Mouse (Mus musculus) T-cell, adult 2 months (primary cell): ENCODE data around the gene Anapc2.
"Not testable (repeated sequence)": the region's sequence is repeated elsewhere in the genome, so short reads cannot be mapped to it uniquely, and the experiment has no call there.

Experiments
- DNase-seq: peaks from one replicate; pipeline ENCODE4 v3.0.0; 2022; ENCODE audit warnings: low spot score

The Anapc2 gene

DNA sequence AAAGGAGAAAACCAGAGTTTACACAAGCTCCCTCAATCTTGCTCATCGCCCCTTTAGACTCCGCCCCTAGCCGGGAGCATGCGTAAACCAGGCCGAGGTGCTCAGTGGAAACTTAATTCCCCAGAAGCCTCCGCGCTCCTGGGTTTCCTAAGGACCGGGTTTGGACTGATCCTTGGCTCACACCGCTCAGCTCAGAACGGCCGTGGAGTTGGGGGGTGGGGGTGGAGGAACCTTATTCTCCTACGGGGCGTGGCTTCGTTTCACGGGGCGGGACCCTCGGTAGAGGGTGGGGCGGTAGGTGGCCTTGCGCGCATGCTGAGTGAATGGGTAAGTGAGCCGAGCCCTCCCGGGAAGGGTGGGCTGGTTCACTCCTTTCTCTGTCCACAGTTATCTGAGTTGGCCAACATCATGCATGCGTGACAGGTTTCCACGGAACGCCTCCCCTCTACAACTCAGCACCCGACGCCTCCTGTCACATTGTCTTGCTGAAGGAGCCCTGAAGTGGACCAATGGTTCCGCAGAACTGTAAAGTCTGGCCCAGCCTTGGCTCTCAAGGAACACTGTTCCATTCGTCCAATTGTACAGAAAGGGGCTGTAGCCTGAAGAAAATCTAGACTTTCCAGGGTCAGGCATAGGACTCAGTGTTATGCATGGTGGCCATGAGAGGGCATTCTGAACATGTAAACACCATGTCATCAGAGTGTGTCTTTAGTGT lies 31.4 kb upstream of the Anapc2 start:
- DNase-seq, result peak; percentile 52

DNA sequence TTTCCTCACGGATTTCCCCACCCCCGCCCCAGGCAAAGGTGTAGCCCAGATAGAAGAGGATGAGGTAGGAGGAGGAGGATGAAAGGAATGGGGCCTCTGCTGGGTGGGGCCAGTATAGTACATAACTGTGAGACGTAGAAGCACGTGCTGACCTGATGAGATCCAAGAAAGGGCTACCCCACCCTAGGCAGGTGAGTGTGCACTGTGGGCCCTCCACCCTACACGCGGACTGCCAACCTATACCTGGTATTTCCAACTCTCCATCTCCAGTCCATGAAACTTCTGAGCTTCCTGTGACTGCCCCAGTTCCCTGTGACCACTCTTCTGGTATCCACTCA lies 30.9 kb upstream of the Anapc2 start:
- DNase-seq, result no peak

DNA sequence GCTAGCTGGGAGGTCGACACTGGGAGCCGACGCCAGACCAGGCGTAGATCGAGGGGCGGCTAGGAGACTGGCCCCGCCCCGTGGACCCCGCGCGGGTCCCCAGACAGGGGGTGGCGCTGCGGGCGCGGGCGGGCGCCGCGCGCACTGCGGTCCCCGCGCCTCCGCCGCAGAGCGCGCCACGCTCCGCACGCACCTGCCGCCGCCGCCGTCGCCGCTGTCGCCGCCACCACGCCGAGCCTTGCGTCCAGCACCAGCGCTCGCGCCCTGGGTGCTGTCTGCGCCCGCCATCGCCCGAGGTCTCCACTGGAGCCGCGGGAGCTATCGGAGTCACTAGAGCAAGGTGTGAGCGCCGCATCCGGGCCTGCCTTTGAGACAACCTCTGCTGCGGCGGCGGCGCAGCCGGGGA lies 30.2 kb upstream of the Anapc2 start, which contains the start of the genes Rnf208 and Cysrt1:
Gene Rnf208 (plus strand): TSS at position 155 of the 406 bp plus-strand sequence.
Gene Cysrt1 (minus strand): TSS at position 352 of the 406 bp plus-strand sequence.
- DNase-seq, result peak; percentile 44

DNA sequence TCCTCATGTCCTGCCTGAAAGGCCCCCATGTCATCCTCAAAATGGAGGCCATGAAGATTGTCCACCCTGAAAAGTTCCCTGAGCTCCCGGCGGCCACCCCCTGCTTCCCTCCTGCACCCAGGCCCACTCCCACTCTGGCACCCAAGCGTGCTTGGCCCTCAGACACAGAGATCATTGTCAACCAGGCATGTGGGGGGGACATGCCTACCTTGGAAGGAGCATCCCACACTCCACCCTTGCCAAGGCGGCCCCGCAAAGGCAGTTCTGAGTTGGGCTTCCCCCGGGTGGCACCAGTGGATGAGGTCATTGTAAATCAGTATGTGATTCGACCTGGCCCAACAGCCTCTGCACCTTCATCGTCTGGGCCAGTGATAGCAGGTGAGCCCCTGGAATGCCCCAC lies 28.9 kb upstream of the Anapc2 start:
- no peak for DNase-seq

- DNase-seq, result no peak
These were observed 28.1 kb upstream of the Anapc2 start for GRCm38 (mm10) chr2:25244144-25244543.

DNA sequence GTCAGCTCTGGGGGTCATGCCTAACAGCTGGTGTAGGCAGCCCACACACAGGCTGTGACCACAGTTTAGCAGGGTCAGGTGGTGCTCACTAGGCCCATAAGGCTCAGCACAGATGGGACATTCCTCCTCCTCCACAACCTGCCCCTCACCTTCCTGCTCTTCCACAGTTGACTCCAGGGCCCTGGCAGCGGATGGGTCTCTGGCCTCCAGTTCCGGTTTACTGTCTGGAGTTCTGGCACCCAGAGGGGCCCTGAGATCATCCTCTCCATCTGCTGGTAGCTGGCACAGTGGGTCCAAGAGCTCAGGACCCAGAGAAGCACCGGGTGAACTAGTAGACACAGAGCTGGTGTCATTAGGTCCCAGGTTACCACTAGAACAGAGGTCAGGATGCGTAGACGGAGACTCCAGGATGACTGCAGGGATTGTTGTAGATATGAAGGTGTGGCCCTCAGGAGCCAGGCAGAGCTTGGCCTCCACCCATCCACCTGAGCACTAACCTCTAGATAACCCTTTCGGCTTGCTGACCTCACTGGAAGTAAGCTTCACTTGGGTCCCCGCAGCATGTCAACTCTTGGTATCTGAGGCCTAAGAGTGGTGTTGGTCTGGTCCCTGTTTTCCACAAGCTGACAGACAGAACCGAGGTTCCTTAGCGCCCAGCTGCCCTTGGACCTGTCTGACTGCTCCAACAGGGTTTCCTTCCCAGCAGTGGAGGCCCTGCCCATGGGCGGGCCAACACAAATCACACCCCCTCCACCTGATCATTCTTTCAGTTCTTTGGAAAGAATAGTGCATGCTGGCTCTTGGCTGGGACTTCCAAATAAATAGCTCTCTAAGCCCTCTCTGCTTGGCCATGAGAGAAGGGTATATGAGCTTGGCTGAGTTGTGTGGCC lies 25.9 kb upstream of the Anapc2 start, which contains the start of gene AL732309.1:
Gene AL732309.1 (minus strand): TSS at position 681 of the 890 bp plus-strand sequence.
- DNase-seq, result no peak

DNA sequence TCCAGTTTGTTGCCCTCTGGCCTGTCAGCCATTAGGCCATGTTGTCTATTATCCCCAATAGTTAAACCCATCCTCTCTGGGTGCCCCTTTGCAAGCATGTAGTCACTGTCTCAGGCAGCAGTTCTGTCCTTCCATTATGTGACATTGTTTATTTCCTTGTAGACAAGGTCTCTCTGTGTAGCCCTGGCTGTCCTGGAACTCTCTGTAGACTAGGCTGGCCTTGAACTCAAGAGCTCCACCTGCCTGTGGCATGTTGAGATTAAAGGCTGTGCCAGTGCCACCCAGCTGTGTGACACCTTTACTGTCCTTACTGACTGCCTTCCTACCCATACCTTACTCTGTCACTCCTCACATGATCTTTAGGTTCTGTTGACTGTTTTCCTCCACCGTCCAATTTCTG lies 19.9 kb upstream of the Anapc2 start:
- DNase-seq, result peak; percentile 33

DNA sequence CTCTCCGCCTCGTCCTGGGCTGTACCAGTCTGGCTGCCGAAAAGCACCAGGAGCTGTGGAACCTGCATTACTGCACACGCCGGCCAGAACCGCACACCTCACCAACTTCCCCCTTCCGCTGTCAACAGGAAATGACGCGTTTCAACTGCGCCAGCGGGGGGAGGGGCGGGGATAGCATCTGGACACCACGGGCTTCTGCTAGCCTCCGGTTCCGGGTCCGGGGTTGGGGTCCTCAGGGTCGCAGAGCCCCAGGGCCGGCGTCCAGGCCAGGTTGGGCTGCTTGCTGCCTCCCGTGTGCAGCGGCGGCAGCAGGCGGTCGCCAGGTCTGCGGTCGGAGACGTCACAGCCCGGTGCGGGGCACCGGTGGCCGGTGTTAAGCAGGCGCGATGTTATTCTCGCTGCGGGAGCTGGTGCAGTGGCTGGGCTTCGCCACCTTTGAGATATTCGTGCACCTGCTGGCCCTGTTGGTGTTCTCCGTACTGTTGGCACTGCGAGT lies 16.9 kb upstream of the Anapc2 start, which contains the start of gene Tmem203:
Gene Tmem203 (plus strand): TSS at position 156 of the 496 bp plus-strand sequence.
- DNase-seq, result peak; percentile 90

- peak; percentile 73 for DNase-seq
These were observed 15.7 kb upstream of the Anapc2 start for GRCm38 (mm10) chr2:25256443-25257109.

DNA sequence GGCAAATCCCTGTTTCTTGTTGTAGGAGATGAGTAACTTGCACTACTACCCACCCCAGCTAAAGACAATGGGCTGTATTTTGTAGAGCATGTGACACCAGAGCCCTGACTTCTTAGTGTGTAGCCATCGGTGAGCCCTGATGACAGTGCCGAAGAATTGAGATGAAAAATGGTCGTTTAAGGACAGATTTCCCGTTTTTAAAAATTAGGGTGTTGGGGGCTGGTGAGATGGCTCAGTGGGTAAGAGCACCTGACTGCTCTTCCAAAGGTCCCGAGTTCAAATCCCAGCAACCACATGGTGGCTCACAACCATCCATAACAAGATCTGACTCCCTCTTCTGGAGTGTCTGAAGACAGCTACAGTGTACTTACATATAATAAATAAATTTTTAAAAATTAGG lies 15.0 kb upstream of the Anapc2 start:
- DNase-seq, result not testable (repeated sequence)

DNA sequence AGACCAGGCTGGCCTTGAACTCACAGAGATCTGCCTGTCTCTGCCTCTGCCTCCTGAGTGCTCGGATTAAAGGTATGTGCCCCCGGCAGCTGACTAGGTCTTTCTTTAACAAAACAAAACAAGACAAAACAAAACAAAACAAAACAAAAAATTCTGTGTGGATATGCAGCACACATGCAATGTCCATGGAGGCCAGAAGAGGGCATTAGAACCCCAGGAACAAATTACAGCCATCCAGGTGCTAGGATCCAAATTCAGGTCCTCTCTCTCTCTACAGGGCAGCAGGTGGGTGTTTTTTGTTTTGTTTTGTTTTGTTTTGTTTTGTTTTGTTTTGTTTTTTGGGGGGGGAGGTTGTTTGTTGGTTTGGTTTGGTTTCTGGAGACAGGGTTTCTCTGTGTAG lies 13.4 kb upstream of the Anapc2 start:
- peak; percentile 20 for DNase-seq

DNA sequence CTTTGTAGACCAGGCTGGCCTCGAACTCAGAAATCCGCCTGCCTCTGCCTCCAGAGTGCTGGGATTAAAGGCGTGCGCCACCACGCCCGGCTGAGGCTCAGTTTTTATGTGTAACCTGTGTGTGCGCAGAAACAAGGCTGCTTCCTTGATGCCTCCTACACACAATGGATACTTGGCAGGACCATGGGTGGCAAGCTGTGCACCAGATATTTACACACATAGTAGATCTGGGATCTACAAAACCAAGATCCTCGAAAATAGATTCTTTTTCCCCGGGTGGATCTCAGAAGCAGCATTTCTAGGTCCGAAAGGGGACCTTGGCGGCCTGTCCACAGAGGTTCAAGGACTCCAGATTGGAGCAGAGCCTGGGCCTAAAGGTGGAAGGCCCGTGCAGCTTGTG lies 10.4 kb upstream of the Anapc2 start:
- DNase-seq, result no peak

GRCm38 (mm10) chr2:25262291-25262767 lies 9.9 kb upstream of the Anapc2 start, which contains the start of gene Tprn:
TSS of gene Tprn (plus strand) at chr2:25262618.
- DNase-seq, result peak; percentile 93

GRCm38 (mm10) chr2:25262795-25263622 lies 9.3 kb upstream of the Anapc2 start:
- peak; percentile 72 for DNase-seq

- DNase-seq, result no peak
These were observed 8.5 kb upstream of the Anapc2 start for GRCm38 (mm10) chr2:25263623-25264285.

DNA sequence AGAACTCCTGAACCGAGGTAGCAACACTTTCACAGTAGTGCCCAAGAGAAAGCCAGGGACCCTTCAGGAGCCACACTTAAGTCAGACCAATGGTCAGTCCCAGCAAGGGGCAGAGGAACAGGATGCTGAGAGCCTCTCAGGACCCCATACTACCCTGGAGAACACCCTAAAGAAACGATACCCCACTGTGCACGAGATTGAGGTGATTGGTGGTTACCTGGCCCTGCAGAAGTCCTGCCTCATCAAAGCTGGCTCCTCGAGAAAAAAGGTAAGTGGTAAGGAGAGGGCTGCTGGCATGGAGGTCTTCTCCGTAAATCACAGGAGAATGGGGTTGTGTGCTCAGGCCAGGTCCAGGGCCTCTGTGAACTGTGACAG lies 8.0 kb upstream of the Anapc2 start:
- no peak for DNase-seq

DNA sequence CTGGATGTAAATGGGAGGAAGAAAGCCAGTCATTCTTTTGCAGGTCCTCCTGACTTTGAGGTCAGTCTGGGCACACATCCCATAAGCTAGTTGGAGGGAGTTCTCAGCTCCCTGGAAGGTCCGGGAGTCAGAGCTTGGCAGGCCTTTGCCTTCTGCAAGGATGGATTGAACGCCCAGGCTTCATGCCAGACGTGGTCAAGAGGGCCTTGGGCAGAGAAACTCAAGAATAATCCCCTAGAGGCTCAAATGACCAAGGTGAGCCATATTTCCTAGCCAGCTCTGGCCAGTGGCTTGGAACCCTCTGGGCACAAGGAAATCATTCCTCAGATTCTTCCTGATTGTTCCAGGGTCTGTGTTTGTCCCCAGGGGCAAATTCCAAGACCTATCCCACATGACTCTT lies 7.4 kb upstream of the Anapc2 start:
- no peak for DNase-seq

- DNase-seq, result no peak
These were observed 6.2 kb upstream of the Anapc2 start for GRCm38 (mm10) chr2:25265897-25266656.

DNA sequence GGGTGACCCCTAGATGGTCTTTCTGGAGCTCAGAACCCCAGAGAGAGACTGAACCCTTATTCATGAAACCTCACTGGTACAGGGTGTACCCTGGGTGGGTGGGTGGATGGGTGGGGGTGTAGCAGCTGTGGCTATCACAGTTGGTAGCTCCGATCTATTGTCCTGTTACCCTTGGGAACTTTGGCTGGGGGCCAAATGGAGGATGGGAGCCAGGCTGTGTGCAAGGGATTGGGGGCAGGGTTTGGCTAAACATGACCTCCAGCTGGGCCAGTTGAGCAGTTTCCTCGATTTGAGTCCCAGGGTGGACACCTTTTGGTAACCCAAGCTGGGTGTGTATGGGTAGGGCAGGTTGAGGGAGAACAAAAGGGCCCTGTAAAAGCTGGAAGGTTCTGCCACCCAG lies 5.6 kb upstream of the Anapc2 start:
- no peak for DNase-seq

- DNase-seq, result no peak
These were observed 5.0 kb upstream of the Anapc2 start for GRCm38 (mm10) chr2:25267241-25267640.
